Mouse (Mus musculus): ENCODE results near the gene Tldc2. TPM values are rescaled to one million over a fixed set of nuclear protein-coding genes. Genes with fewer than 3 reads are reported as not detected.

Tldc2 gene
- total and polyA plus RNA-seq, 3 experiments: not detected

GRCm38 (mm10) chr2:157133769-157134478 lies 47.1 kb downstream of the Tldc2 start:
- no peaks in the 10 kb centered on the region for H3K27me3 ChIP-seq (replicated peaks)
- TF ChIP-seq TCF12 (IDR thresholded peaks at IDR 0.05; ENCODE audit: low read depth, low read length): no peak
- no peak for TF ChIP-seq SIN3A (IDR thresholded peaks at IDR 0.05; ENCODE audit: low read length)
- no peak for TF ChIP-seq POLR2A (IDR thresholded peaks at IDR 0.05; ENCODE audit: low read depth, low read length)
- TF ChIP-seq CTCF (conservative IDR thresholded peaks at IDR 0.05 in 1 of 2, IDR thresholded peaks at IDR 0.05 in 1 of 2; ENCODE audit: low read depth in 2 of 2, low read length in 2 of 2): no peak
- TF ChIP-seq POLR2AphosphoS2 (IDR thresholded peaks at IDR 0.05; ENCODE audit: low read depth, low read length): no peak
- 0 out of 2 replicates have a peak, but pooled peaks have one; percentile 40 for TF ChIP-seq EP300 (IDR thresholded peaks at IDR 0.05; ENCODE audit: low read length)
- TF ChIP-seq USF2 (conservative IDR thresholded peaks at IDR 0.05; ENCODE audit: low read depth, low read length): no peak
- TF ChIP-seq ZKSCAN1 (IDR thresholded peaks at IDR 0.05; ENCODE audit: borderline replicate concordance, low read depth, low read length): no peak
- no peak for TF ChIP-seq SMC3 (IDR thresholded peaks at IDR 0.05; ENCODE audit: low read depth, low read length)
- no peak for TF ChIP-seq PAX5 (IDR thresholded peaks at IDR 0.05; ENCODE audit: low read length)
- no peak for TF ChIP-seq MYC (IDR thresholded peaks at IDR 0.05; ENCODE audit: low read depth, low read length)
- no peak for TF ChIP-seq MAZ (IDR thresholded peaks at IDR 0.05; ENCODE audit: low read depth, low read length)
- TF ChIP-seq MAFK (IDR thresholded peaks at IDR 0.05; ENCODE audit: insufficient replicate concordance, low read length): no peak
- TF ChIP-seq MAX (IDR thresholded peaks at IDR 0.05; ENCODE audit: low read length): no peak
- TF ChIP-seq CHD1 (IDR thresholded peaks at IDR 0.05; ENCODE audit: low read depth, low read length): no peak; the same call in 1 of the 2 replicates
- no peak for TF ChIP-seq TBP (conservative IDR thresholded peaks at IDR 0.05; ENCODE audit: low read depth, low read length)
- TF ChIP-seq NRF1 (IDR thresholded peaks at IDR 0.05; ENCODE audit: low read depth, low read length): no peak
- TF ChIP-seq E2F4 (IDR thresholded peaks at IDR 0.05; ENCODE audit: insufficient replicate concordance, low read depth, low read length): no peak
- TF ChIP-seq GABPA (IDR thresholded peaks at IDR 0.05; ENCODE audit: insufficient replicate concordance, low read depth, low read length): no peak
- no peak; the same call in 1 of the 2 replicates for TF ChIP-seq UBTF (IDR thresholded peaks at IDR 0.05; ENCODE audit: low read depth, low read length)
- no peak for TF ChIP-seq ELF1 (IDR thresholded peaks at IDR 0.05; ENCODE audit: low read depth, low read length)
- no peak for TF ChIP-seq USF1 (IDR thresholded peaks at IDR 0.05; ENCODE audit: low read depth, low read length)
- no peak for TF ChIP-seq JUND (conservative IDR thresholded peaks at IDR 0.05; ENCODE audit: low read depth, low read length)
- TF ChIP-seq ZNF384 (IDR thresholded peaks at IDR 0.05; ENCODE audit: low read depth, low read length): peak; percentile 92
- peak; percentile 92 for TF ChIP-seq BHLHE40 (IDR thresholded peaks at IDR 0.05; ENCODE audit: low read depth, low read length)
- peak; percentile 53; the same call in 1 of the 2 replicates for TF ChIP-seq CHD2 (IDR thresholded peaks at IDR 0.05; ENCODE audit: low read length)
- no peak for TF ChIP-seq JUN (IDR thresholded peaks at IDR 0.05; ENCODE audit: insufficient read depth, low read depth, low read length)
- peak; percentile 87 for TF ChIP-seq MEF2A (IDR thresholded peaks at IDR 0.05; ENCODE audit: borderline replicate concordance, low read depth, low read length)
- TF ChIP-seq MXI1 (IDR thresholded peaks at IDR 0.05; ENCODE audit: low read depth, low read length): no peak
- TF ChIP-seq ZMIZ1 (IDR thresholded peaks at IDR 0.05; ENCODE audit: low read depth, low read length): no peak
- no peak for TF ChIP-seq KAT2A (IDR thresholded peaks at IDR 0.05; ENCODE audit: insufficient replicate concordance, low read length)
- no peak for TF ChIP-seq NELFE (IDR thresholded peaks at IDR 0.05; ENCODE audit: low read depth, low read length)
- TF ChIP-seq HCFC1 (IDR thresholded peaks at IDR 0.05; ENCODE audit: low read depth, low read length): no peak
- no peak for TF ChIP-seq ZC3H11A (IDR thresholded peaks at IDR 0.05; ENCODE audit: low read depth, low read length)
- no peak for TF ChIP-seq RAD21 (IDR thresholded peaks at IDR 0.05; ENCODE audit: low read depth, low read length)
- no peak for TF ChIP-seq RCOR1 (conservative IDR thresholded peaks at IDR 0.05; ENCODE audit: low read depth, low read length)
- peak; percentile 24; the same call in 1 of the 2 replicates for TF ChIP-seq ETS1 (conservative IDR thresholded peaks at IDR 0.05; ENCODE audit: low read depth, low read length)
- TF ChIP-seq IRF4 (IDR thresholded peaks at IDR 0.05; ENCODE audit: low read depth, low read length): no peak
- H3K79me2 ChIP-seq (replicated peaks; ENCODE audit: control insufficient read depth, extremely low read depth, insufficient read depth, poor library complexity, severe bottlenecking): peaks cover 29% of the 10 kb centered on the region
- peak overlapping the region; percentile 64 for H3K27ac ChIP-seq (ENCODE audit: insufficient read depth, low read depth)
- H3K9ac ChIP-seq (ENCODE audit: insufficient read depth, low read depth): peak overlapping the region; percentile 71
- no peaks in the 10 kb centered on the region for H3K36me3 ChIP-seq (replicated peaks in 1 of 2; ENCODE audit: control insufficient read depth in 1 of 2, insufficient read depth in 1 of 2, low read length in 1 of 2)
- no peaks in the 10 kb centered on the region for H3K9me3 ChIP-seq (replicated peaks; ENCODE audit: low read length)
- peaks cover 7 to 45% of the 10 kb centered on the region in 2 experiments; a peak in 3 of 4 replicates for H3K4me1 ChIP-seq (ENCODE audit: control insufficient read depth in 1 of 2, insufficient read depth in 2 of 2)
- peak overlapping the region; percentile 70 to 90 (median 74) for H3K4me3 ChIP-seq (replicated peaks in 1 of 3; ENCODE audit: low read depth in 2 of 3, low read length in 2 of 3, poor library complexity in 1 of 3)
- DNase-seq (ENCODE audit: extremely low read depth): peak; percentile 58
- H3K4me2 ChIP-seq (ENCODE audit: insufficient read depth, low read depth, poor library complexity, severe bottlenecking): peak overlapping the region; percentile 22
- in situ Hi-C loops (cut with MboI; ENCODE audit: low pct_ligation_motif_present, low pct_unique_long_range_greater_than_20kb, low sequenced_read_pairs): loop anchor here (10.0 to 25.0 kb wide), 2 partner anchors 51 to 428 kb away; partner anchors contain the start of genes Blcap and Nnat
- dilution Hi-C loops (cut with MboI; ENCODE audit: extremely low pct_ligation_motif_present, extremely low pct_unique_long_range_greater_than_20kb, low sequenced_read_pairs): no loop called here

Data from CH12.LX (cell line).